Mouse (Mus musculus): ENCODE data around the gene Dpf1. TPM values are rescaled to one million over a fixed set of nuclear protein-coding genes. Genes with fewer than 3 reads are reported as not detected.

Gene Dpf1
- total and polyA plus RNA-seq, 2 experiments from 2014 or later = 0.61 TPM; not detected in 1

DNA sequence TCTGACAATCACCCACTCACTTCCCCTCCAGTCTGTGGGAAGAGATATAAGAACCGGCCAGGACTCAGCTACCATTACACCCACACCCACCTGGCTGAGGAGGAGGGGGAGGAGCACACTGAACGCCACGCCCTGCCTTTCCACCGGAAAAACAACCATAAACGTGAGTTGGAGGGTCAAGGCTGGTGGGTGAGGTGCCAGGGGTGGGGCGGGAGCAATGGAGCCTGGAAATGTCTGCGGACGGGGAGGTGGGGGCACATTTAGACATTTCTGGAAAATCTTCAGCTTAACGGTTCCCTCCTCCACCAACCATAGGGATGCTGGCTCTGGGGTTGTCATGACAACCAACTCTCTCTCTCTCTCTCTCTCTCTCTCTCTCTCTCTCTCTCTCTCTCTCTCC lies 9.3 kb downstream of the Dpf1 start:
- peaks cover 65% of the 10 kb centered on the region for H3K27me3 ChIP-seq (ENCODE audit: control insufficient read depth, insufficient read depth, low read length)
- H3K4me1 ChIP-seq (ENCODE audit: control insufficient read depth, insufficient read depth) = peaks cover 18% of the 10 kb centered on the region
- ATAC-seq (ENCODE audit: insufficient read depth, low read depth) = no peak

DNA sequence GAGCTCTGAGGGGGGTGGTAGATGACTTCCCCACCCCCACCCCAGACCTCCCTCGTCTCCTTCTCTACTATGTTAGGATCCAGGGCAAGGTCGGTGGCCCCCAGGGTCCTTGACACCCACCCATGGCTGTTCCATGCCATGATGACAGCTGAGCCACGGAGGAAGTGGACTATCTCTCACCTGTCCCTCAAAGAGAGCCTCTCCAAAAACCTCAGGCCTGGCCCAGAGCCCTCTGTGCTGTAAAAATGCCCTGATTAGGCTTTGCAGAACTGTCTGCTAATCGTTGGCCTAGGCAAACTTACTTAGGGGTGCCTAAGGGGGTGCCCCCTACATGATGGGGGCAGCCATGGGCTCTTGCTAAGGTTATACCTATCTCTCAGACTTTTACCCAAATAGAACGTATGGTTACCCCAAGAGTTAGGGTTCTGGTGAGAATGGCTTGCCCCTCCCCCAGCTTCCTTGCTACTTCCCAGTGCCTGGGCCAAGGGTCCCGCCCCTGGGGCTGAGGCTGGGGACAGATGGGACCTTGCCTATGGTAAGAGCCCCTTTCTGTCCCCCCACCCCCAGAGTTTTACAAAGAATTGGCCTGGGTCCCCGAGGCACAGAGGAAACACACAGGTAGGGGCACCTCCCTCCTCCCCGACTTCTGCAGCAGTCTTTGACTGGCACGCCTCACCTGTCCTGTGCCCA lies 10.0 kb downstream of the Dpf1 start:
- H3K4me1 ChIP-seq (ENCODE audit: control insufficient read depth, insufficient read depth) = peaks cover 21% of the 10 kb centered on the region
- TF ChIP-seq EP300 (IDR thresholded peaks at IDR 0.05; ENCODE audit: low read depth) (no peak), CTCF (IDR thresholded peaks at IDR 0.05; ENCODE audit: low read depth) (no peak)
- H3K9me3 ChIP-seq (replicated peaks; ENCODE audit: control insufficient read depth, low read length) = no peaks in the 10 kb centered on the region
- H3K4me2 ChIP-seq (ENCODE audit: low read depth, low read length) = no peak overlapping the region
- H3K27me3 ChIP-seq (ENCODE audit: control insufficient read depth, insufficient read depth, low read length) = peaks cover 64% of the 10 kb centered on the region
- H3K36me3 ChIP-seq (replicated peaks; ENCODE audit: control insufficient read depth, insufficient read depth, low read length) = no peaks in the 10 kb centered on the region
- H3K9ac ChIP-seq (replicated peaks; ENCODE audit: low read depth, low read length) = no peak overlapping the region
- WGBS = 53% methylated on average over 9 of the region's 9 CpGs
- H3K27ac ChIP-seq (ENCODE audit: low read depth) = no peak overlapping the region
- no peak for DNase-seq (ENCODE audit: low spot score)
- no peak for ATAC-seq (ENCODE audit: insufficient read depth, low read depth)
- no peak overlapping the region for H3K4me3 ChIP-seq (ENCODE audit: low read depth, low read length)

More for the DNA sequence above, 9.3 kb downstream of the Dpf1 start:
- Histone ChIP-seq H3K9me3 (replicated peaks; ENCODE audit: control insufficient read depth, low read length) (no peaks in the 10 kb centered on the region), H3K27ac (ENCODE audit: low read depth) (no peak overlapping the region), H3K36me3 (replicated peaks; ENCODE audit: control insufficient read depth, insufficient read depth, low read length) (no peaks in the 10 kb centered on the region), H3K4me2 (ENCODE audit: low read depth, low read length) (no peak overlapping the region), H3K9ac (replicated peaks; ENCODE audit: low read depth, low read length) (no peak overlapping the region), H3K4me3 (ENCODE audit: low read depth, low read length) (no peak overlapping the region)
- no peak for TF ChIP-seq EP300 (IDR thresholded peaks at IDR 0.05; ENCODE audit: low read depth)
- TF ChIP-seq CTCF (IDR thresholded peaks at IDR 0.05; ENCODE audit: low read depth) = no peak
- WGBS = 55% methylated on average over 9 of the region's 9 CpGs
- no peak for DNase-seq (ENCODE audit: low spot score)

DNA sequence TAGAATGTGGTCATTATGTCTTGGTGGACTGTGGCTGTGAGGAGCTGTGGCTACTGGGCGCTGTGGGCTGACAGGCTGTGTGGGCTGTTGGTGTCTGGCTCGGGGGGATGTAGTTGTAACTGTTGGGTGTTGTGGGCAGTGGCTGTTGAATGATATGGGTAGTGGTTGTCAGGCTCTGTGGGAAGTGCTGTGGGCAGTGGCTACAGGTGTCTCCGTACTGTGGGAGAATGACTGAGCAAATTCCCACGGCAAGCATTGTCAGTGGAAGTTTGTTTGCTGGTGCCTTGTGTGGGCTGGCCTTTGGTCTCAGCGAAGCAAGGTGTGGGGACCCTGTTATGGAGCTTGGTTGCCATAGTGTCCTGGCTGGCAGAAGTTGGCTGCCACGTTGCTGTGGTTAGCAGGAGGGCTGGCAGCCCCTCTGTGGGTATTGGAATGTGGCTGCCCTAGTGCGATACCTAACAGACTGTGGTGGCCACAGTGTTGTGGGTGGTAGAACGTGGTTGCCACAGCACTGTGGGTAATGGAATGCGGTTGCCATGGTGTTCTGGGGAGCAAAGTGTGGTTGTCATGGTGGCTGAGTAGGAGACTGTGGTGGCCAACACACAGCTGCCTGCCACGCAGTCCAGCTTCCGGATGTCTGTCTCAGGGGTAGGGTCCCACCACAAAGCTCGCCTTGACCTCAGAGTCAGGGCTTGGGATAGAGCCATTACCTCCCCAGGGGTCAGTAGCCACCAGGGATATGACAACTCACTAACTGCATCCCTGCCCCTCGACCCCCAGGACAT lies 11.3 kb downstream of the Dpf1 start:
- no peak overlapping the region for H3K4me3 ChIP-seq (ENCODE audit: low read depth, low read length)
- H3K27me3 ChIP-seq (ENCODE audit: control insufficient read depth, insufficient read depth, low read length) = peaks cover 63% of the 10 kb centered on the region
- H3K36me3 ChIP-seq (replicated peaks; ENCODE audit: control insufficient read depth, insufficient read depth, low read length) = no peaks in the 10 kb centered on the region
- no peak overlapping the region for H3K27ac ChIP-seq (ENCODE audit: low read depth)
- no peak overlapping the region for H3K9ac ChIP-seq (replicated peaks; ENCODE audit: low read depth, low read length)
- TF ChIP-seq CTCF (IDR thresholded peaks at IDR 0.05; ENCODE audit: low read depth) (no peak), EP300 (IDR thresholded peaks at IDR 0.05; ENCODE audit: low read depth) (no peak)
- no peak overlapping the region for H3K4me2 ChIP-seq (ENCODE audit: low read depth, low read length)
- no peak for DNase-seq (ENCODE audit: low spot score)
- peaks cover 22% of the 10 kb centered on the region for H3K4me1 ChIP-seq (ENCODE audit: control insufficient read depth, insufficient read depth)
- WGBS = 66% methylated on average over 13 of the region's 13 CpGs
- H3K9me3 ChIP-seq (replicated peaks; ENCODE audit: control insufficient read depth, low read length) = no peaks in the 10 kb centered on the region
- no peak for ATAC-seq (ENCODE audit: insufficient read depth, low read depth)

DNA sequence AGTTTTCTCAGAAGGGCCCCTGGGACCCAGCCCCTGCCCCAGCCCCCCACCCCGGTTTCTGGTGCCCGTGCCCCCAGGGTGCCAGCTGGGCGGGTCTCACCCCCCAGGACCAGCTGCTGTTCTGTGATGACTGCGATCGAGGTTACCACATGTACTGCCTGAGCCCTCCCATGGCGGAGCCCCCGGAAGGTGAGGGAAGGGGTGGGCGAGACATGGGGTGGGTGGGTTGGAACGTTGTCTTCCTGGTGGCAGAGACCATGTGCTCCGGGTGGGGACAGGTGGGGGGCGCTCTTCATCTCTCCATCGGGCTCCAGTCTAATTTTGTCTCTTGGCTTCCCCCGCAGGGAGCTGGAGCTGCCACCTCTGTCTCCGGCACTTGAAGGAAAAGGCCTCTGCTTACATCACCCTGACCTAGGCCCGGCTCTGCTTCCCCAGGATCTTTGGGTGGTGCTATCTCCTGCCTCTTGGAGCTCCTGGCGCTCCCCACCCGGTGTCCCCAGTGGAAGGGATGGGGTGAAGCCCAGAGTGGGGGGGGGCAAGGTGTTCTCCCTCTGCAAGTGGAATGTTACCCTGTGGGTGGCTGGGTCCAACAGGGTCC lies 12.5 kb downstream of the Dpf1 start:
- H3K27me3 ChIP-seq (ENCODE audit: control insufficient read depth, insufficient read depth, low read length) = peaks cover 53% of the 10 kb centered on the region
- no peaks in the 10 kb centered on the region for H3K36me3 ChIP-seq (replicated peaks; ENCODE audit: control insufficient read depth, insufficient read depth, low read length)
- TF ChIP-seq CTCF (IDR thresholded peaks at IDR 0.05; ENCODE audit: low read depth) = no peak
- no peak for TF ChIP-seq EP300 (IDR thresholded peaks at IDR 0.05; ENCODE audit: low read depth)
- no peak for DNase-seq (ENCODE audit: low spot score)
- no peaks in the 10 kb centered on the region for H3K9me3 ChIP-seq (replicated peaks; ENCODE audit: control insufficient read depth, low read length)
- H3K4me3 ChIP-seq (ENCODE audit: low read depth, low read length) = no peak overlapping the region
- no peak overlapping the region for H3K9ac ChIP-seq (replicated peaks; ENCODE audit: low read depth, low read length)
- 59% methylated on average over 16 of the region's 17 CpGs for WGBS
- no peak for ATAC-seq (ENCODE audit: insufficient read depth, low read depth)
- H3K4me2 ChIP-seq (ENCODE audit: low read depth, low read length) = no peak overlapping the region
- peaks cover 22% of the 10 kb centered on the region for H3K4me1 ChIP-seq (ENCODE audit: control insufficient read depth, insufficient read depth)
- H3K27ac ChIP-seq (ENCODE audit: low read depth) = no peak overlapping the region

- H3K4me1 ChIP-seq (ENCODE audit: control insufficient read depth, insufficient read depth) = peaks cover 22% of the 10 kb centered on the region
- DNase-seq (ENCODE audit: low spot score) (peak; percentile 25), ATAC-seq (ENCODE audit: insufficient read depth, low read depth) (no peak)
- no peak overlapping the region for H3K9ac ChIP-seq (replicated peaks; ENCODE audit: low read depth, low read length)
- no peak overlapping the region for H3K4me2 ChIP-seq (ENCODE audit: low read depth, low read length)
- no peaks in the 10 kb centered on the region for H3K9me3 ChIP-seq (replicated peaks; ENCODE audit: control insufficient read depth, low read length)
- H3K27ac ChIP-seq (ENCODE audit: low read depth) = no peak overlapping the region
- no peaks in the 10 kb centered on the region for H3K36me3 ChIP-seq (replicated peaks; ENCODE audit: control insufficient read depth, insufficient read depth, low read length)
- 10% methylated on average over 10 of the region's 10 CpGs for WGBS
- H3K27me3 ChIP-seq (ENCODE audit: control insufficient read depth, insufficient read depth, low read length) = peaks cover 51% of the 10 kb centered on the region
- TF ChIP-seq EP300 (IDR thresholded peaks at IDR 0.05; ENCODE audit: low read depth) (no peak), CTCF (IDR thresholded peaks at IDR 0.05; ENCODE audit: low read depth) (no peak)
- H3K4me3 ChIP-seq (ENCODE audit: low read depth, low read length) = no peak overlapping the region
These were observed 13.2 kb downstream of the Dpf1 start for GRCm38 (mm10) chr7:29316976-29317375.

All from heart, postnatal 0 days (tissue).